Mouse (Mus musculus): Measurements from ENCODE around the gene Tcea2.

The Tcea2 gene

GRCm38 (mm10) chr2:181675454-181675853, 4.7 kb upstream of the Tcea2 start:
- peak; percentile 59 for DNase-seq

- no peak for DNase-seq
Observed at GRCm38 (mm10) chr2:181676424-181676823, 3.7 kb upstream of the Tcea2 start.

GRCm38 (mm10) chr2:181677096-181677754, 2.9 kb upstream of the Tcea2 start:
- no peak for DNase-seq

- no peak for DNase-seq
Observed at GRCm38 (mm10) chr2:181677755-181678098, 2.4 kb upstream of the Tcea2 start.

GRCm38 (mm10) chr2:181678780-181679179, 1.3 kb upstream of the Tcea2 start:
- peak; percentile 62 for DNase-seq

GRCm38 (mm10) chr2:181680716-181681117, 607 bp downstream of the Tcea2 start:
- DNase-seq = no peak

- no peak for DNase-seq
Observed at GRCm38 (mm10) chr2:181681978-181682377, 1.9 kb downstream of the Tcea2 start.

GRCm38 (mm10) chr2:181683381-181683780, 3.3 kb downstream of the Tcea2 start:
- DNase-seq = no peak

GRCm38 (mm10) chr2:181684713-181685112, 4.6 kb downstream of the Tcea2 start:
- DNase-seq = no peak

GRCm38 (mm10) chr2:181685686-181686085, 5.6 kb downstream of the Tcea2 start:
- DNase-seq = no peak

- no peak for DNase-seq
Observed at GRCm38 (mm10) chr2:181687586-181687985, 7.5 kb downstream of the Tcea2 start.

GRCm38 (mm10) chr2:181689466-181690160, 9.5 kb downstream of the Tcea2 start:
- DNase-seq = peak; percentile 60

- DNase-seq = no peak
Observed at GRCm38 (mm10) chr2:181691083-181691482, 11.0 kb downstream of the Tcea2 start.

- DNase-seq = no peak
Observed at GRCm38 (mm10) chr2:181691571-181691970, 11.5 kb downstream of the Tcea2 start.

- no peak for DNase-seq
Observed at GRCm38 (mm10) chr2:181692304-181692703, 12.2 kb downstream of the Tcea2 start.

GRCm38 (mm10) chr2:181693339-181694280, 13.5 kb downstream of the Tcea2 start, which contains the start of gene Rgs19:
Gene Rgs19, minus strand, starts transcription at chr2:181693977.
- peak; percentile 75 for DNase-seq

GRCm38 (mm10) chr2:181694581-181694980, 14.5 kb downstream of the Tcea2 start:
- no peak for DNase-seq

- DNase-seq = no peak
Observed at GRCm38 (mm10) chr2:181695776-181696175, 15.7 kb downstream of the Tcea2 start.

GRCm38 (mm10) chr2:181696801-181697420, 16.8 kb downstream of the Tcea2 start:
- no peak for DNase-seq

- no peak for DNase-seq
Observed at GRCm38 (mm10) chr2:181698241-181698640, 18.1 kb downstream of the Tcea2 start, which contains the start of gene Lkaaear1. Gene Lkaaear1, minus strand, starts transcription at chr2:181698442.

GRCm38 (mm10) chr2:181706668-181707067, 26.6 kb downstream of the Tcea2 start:
- no peak for DNase-seq

GRCm38 (mm10) chr2:181713749-181714148, 33.6 kb downstream of the Tcea2 start:
- DNase-seq = no peak

- peak; percentile 71 for DNase-seq
Observed at GRCm38 (mm10) chr2:181714903-181715326, 34.8 kb downstream of the Tcea2 start, which contains the start of gene Oprl1. Gene Oprl1, plus strand, starts transcription at chr2:181715016.
